Mouse (Mus musculus) spleen, postnatal 36 days (tissue): ENCODE data around the gene Fam185a.

Source experiments
- DNase-seq, 2 experiments: peaks; one replicate each; pipeline ENCODE4 v3.0.0; 2022; ENCODE audit warnings: low spot score in 2 of 2, mixed read lengths in 1 of 2

Fam185a gene

DNA sequence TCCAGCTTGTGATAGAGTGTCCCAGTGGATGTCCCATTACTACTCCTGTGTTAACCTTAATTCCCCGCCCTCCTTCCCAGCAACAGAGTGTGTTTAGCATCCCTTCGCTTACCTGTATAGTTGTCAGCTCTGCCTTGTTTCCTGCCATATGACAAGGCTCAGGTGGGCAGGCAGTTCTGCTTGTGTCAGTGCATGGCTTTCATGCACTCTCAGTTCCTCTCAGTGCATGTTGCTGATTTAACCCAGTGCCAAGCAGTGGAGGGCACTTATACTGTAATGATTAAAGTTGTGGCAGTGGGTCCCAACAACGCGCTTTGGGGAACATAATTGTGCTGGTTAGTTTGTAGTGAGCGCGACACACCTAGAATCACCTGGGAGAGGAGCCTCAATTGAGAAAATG, 1.9 kb downstream of the Fam185a start:
- DNase-seq, result peak; percentile 27 to 35

DNA sequence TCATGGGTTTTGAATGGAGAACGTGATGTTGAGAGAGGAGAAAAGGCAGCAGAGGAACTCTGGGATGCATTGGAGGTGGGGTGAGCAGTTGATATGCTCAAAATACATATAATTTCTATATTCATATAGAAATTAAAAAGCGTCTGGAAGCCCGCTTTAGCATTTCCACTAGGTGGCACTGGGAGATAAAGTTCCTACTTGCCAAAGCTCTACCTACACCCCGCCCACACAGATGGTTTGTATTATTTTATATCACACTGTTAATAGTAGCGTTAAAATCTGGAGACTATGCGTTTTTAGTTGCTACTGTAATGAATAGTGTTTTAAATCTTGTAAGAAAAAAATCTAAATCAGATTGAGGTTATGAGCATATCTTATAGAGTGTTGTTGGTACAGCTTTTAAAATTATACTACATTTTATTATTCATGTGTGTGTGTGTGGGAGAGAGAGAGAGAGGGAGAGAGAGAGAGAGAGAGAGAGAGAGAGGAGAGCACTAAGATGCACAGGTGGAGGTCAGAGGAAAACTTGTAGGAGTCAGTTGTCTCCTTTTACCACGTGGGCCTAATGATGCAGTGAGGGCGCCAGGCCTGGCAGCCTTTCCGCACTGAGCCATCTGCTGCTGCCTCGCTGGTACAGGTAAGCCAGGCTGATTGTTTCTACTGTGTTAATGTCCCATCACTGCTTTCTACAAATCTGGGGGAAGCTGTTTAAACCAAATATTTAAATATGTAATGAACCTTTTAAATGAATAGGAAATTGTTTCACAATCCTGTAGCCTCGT, 9.6 kb downstream of the Fam185a start:
- no peak for DNase-seq

DNA sequence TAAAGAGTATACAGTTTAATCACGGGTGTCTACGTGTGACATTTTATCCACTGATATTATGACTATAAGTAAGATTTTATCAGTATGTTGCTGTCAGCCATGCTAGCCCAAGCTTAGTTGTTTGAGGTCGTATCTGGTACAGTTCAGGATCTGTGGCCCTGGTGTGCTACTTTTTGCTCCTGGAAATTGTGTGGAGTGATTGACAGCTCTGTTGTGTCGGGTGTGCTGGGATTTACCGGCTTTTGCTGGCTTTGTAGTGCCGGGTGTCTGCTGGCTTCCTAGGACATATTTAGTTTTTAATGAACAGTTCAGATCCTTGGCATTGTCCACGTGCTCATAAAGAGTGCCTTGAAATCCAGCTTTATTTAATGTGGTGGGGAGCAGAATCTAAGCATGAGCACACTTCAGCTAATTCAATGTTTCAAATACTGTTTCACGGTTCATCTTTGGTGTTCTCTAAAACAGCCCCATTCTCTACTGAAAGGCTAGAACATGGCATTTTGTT, 11.8 kb downstream of the Fam185a start:
- DNase-seq, result no peak

DNA sequence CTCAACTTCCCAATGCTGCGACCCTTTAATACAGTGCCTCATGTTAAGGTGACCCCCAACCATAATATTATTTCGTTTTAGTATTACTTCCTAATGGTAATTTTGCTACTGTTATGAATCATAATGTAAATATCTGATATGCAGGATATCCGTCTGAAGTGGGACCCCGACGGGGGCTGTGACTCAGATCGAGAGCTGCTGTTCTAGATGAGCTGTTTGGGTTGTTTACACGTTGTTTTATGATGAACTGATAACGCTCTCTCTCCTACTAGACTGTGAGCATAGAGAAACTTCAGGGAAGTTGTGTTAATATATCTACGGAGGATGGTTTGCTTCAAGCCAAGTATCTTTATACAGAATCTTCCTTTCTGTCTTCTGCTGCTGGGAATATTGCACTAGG, 13.7 kb downstream of the Fam185a start:
- no peak for DNase-seq

DNA sequence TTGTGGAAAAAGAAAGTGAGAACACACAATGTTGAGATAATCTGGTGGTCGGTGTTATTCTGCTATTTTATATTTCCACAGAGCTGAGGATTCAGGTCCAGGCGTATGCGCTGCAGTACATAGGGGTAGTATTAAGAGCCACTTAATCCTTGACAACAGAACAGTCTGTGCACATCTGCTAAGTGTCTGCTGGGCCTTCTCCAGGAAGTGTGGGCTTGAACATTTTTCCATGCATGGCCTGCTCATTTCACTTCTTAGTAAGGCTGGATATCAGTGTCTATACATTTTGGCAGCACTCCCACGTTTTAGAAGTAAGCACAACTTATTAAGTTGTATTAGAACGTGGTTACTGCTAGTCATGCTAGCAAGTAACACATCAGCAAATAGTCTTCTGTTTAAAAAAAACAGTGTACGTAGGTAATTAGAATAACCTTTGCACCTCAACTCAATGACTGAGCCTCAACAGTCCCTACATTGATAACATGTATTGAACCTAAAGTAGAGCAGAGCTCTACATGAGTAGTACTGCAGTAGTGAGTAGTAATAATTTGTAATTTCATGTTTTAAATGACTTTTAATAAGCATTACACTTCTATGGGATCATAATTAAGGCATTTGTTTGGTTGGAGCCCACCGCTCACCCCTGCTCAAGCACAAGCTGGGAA, 14.8 kb downstream of the Fam185a start:
- no peak for DNase-seq

DNA sequence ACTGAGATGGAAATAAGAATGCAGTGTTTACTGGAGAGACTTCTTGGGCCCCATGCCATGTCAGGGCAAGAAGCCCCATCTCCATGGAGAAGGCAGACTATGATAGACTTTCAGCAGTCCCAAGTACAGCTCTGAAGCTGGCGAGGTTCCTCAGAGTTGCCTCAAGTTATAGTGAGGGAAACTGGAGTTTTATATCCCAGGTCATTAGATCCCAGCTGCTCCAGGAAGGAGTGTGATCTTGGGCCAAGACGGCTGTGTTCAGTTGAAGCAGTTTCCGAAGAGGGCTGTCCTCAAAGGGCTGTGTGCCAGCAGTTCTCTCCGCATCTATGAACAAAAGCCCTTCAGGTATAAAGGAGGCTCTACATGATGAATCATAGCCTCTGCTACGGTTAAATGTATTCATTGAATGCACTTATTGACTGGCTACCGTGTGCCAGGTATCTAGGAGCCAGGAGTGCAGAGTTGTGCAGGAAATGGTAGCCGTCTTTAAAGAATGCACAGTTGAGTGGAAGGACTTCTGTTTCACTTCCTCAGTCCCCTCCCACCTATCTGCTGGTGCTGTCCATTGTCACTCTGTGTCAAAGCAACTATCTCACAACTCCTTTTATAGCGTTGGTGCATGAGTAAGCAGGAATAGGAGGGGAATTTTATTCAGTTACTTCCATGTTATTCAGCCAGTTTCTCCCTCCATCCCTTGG, 16.2 kb downstream of the Fam185a start:
- DNase-seq, result peak; percentile 39 to 45

DNA sequence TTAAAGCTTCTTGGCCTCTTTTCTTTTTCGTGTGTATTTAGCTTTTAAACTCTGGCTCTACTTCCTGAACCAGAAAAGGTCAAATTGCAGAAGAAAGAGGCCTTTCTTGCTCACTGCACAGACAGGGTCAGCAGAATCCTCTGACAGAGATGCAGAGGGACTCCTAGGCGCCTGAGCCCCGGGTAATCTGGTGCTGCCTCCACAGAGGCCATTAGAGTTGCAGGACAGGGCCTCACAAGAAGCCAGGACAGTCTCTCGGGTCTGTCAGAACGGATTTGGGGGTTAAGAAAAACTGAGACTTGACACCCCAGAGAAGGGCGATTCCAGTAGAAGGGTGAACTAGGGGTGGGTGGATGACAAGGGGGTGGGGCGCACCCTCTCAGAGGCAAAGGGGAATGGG, 42.6 kb downstream of the Fam185a start:
- no peak for DNase-seq

DNA sequence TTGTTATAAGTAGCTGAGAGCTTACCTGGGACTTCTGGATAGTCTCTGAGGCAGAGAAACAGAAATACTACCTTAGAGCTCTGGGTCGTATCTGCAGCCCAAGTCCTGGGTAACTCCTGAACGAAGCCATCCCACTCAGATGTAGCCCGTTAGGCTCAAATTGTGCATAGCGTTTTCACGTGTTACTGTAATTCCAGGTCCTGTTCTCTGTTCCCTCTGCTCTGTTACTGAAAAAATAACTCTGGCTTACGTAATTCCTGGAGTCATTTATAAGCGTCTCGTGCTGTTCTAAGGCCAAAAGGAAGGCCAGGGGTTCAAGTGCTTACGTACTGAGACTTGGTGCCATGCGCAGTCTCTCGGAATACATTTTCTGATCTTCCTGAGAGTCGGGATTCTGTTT, 43.3 kb downstream of the Fam185a start:
- no peak for DNase-seq

DNA sequence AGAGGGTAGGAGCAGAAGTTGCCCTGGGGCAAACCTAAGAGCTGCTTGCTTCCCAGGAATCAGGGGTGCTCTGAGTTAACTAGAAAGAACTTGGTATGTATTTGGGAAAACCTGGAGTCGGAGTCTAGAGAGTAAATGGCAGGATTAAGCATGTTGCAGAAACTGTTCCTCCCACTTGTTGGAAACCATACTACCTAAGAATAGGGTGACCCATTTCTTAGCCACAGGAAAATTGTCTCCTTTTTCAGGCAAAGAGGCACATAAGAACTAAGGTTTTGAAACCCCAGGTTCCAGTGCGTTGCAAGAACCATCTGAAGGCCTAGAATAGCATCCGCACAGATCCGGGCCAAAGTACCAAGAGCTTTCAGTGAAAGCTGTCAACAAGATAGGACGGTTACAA, 53.7 kb downstream of the Fam185a start:
- DNase-seq, result no peak

DNA sequence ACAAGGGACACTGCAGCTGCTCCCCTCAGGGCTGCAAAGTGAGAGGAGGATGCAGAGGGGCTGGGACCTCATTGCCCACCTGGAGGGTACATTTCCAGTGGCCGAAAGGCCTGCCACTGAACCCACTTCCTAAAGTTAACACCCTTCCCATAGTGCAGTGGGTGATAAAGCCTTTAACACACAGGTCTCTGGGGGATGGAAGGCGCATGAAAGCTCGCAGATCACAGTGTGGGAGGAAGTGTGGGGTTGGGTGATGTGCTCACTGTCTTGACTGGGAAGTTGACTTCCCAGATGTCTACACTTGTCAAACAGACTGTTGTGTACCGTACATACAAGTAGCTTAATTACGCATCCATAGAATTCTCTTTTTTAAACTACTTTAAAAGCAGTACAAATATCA, 55.0 kb downstream of the Fam185a start:
- DNase-seq, result no peak

DNA sequence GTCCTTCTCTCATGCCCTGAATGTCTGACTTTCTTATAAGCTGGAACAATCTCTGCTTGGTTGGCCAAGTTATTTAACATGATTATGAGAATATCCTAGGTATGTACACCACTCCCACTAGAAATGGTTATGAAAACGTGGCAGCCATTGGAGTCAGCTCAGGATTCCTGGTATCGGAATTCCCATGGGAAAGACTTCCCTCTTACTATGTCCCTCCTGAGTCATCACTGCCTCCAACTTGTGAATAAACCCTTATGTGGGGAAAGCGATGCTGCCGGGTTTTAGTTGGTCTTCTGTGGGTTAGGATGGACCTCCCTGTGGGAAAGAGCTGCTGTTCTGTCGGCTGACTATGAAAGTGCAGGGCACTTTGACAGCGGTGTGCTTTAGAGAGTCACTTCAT, 56.8 kb downstream of the Fam185a start:
- no peak for DNase-seq

DNA sequence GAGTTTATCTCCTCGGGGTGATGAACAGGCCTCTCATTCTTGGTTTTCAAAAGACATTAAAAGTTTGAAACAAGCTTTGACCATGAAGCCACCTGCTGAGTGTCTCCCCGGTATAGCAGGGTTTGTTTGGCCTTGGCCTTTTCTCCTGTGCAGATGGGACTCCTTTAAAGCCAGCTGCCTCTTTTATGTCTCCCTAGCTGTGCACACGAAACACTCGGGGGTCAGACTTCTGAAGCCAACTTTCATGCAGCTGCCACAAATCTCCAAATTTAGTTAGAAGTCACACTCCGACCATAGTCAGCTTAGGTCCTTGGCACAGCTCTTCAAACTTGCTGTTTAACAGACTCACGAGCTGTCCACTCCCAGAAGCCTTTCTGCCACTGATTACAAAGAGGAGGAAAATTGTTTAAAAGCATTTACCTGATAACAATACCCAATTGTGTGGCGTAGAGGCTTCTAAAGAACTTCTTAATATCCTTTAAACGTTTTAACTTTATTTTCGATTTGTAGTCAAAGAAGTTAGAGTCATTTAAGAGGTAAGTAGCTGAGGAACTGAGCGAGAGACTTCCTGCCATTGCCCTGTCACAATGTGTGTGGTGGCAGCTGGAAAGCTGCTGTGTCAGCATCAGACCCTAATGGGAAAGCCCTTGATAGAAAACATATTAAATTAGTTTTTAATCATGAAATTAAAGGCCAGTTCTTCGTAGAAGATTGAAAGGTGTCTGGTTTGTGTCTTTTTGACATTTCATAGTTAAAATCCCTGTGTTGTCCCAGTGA, 57.9 kb downstream of the Fam185a start:
- DNase-seq, result no peak

DNA sequence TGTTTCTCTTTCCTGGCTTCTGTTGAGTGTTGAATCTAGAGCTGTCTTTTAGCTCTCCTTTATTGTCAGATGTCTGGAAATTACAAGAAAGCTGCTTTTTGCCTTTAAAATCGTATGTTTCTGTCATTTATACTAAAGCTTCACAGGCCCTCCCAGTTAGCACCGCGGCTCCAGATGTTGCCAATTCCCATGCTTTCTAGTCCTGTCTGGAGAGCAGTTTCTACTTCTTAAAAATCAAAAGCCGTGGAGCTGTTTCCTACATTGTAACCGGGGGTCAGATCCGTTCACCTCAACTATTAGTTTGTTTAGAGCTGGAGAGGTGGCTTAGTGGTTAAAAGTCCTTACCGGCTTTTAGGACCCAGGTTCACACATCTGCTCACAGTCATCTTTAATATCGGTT, 58.5 kb downstream of the Fam185a start:
- no peak for DNase-seq

DNA sequence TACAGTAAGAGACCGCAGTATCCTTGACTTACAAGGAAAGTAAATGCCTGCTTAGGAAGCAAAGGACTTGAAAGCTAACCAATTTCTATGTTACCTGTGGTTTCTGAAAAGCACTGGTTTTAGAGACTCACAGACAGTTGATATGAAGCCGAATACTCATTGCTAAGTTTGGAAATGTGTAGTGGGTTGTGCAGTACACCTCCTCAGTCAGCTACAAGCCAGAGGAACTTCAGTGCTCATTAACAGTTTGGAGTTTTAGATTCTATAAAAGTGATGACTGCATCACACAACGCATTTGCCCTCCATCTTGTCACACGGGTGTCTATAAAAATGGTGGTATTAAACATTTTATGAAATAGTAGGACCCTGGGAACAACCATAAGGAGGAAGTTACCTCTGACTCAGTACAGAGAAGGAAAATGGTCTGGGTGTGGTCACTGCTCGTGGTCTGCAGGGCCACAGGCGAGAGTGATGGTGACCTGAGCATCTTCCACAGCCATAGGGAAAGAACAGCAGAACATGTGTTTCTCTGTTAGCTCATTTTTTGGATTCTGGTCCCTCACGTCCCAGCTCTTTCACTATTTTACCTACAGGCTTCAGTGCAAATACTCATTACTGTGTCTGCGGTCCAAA, 60.6 kb downstream of the Fam185a start:
- no peak for DNase-seq

DNA sequence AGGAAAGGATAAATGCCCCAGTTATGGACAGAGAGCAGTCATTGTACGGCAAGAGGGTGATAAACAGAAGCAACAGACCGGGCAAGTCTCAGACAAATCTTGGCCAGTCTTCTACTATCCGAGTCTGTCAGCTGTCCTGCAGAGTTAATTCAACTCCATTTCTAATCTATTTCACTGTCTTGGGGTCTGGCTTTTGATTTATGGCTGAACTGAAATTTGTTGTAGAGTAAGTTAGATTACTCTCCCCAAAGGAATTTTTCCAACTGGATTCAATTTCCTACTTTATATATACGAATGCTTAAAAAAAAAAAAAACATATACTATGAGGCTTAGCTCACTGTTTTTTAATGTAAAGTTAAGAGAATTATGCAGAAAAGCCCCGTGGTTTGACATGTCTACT, 62.0 kb downstream of the Fam185a start:
- no peak for DNase-seq

DNA sequence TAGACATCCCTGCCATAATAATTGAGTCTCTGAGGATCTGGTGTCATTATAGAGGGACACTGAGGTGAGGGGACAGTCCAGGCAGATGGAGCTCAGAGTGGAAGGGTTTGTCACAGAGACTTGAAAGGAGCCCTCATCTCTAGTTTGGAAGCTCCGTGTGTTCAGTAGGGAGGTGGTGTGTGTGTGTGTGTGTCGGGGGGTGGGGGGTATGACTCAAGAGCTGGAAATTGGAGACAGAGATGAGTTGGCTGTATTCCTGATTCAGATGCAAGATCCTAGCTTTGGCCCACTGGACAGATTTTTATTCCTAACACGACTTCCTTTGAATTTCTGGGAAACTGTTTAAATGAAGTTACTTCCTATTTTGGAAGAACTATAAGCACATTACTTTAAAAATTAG, 62.5 kb downstream of the Fam185a start:
- DNase-seq, result no peak

DNA sequence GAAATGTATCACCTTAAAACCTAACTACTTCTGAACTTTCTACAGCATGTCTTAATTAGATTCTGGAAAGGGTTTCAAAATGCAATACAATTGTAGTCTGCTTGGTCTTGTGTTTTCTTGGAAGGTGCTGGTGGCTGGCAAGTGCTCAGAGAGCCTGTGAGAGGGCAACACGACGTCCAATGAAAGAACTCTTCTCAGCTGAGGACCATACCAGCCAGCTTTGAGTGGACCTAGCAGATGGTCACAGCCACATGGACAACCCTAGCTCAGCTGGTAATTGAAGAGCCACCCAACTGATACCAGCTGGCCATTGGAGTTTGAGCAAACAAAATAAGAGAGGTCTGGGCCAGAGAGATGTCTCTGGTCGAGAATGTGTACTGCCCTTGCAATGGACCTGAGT, 63.0 kb downstream of the Fam185a start:
- no peak for DNase-seq

DNA sequence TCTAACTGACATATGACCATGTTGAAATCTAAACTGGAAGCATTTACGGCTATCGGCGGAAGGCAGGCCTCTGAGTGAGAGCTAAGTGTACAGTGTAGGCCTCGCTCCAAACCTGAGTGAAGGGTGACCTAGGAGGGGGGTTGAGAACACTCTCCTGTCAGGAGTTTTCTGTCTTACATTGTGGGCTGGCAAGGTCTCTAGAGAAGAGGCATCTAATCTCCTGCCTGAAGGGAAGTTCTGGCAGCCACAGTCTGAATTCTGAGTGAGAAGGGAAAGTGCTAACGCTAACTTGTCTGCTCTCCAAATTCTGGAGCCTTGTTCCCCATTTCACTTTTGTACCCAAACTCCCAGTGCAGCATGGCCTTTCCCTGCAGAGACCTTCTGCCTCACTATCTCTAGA, 63.7 kb downstream of the Fam185a start:
- DNase-seq, result no peak

DNA sequence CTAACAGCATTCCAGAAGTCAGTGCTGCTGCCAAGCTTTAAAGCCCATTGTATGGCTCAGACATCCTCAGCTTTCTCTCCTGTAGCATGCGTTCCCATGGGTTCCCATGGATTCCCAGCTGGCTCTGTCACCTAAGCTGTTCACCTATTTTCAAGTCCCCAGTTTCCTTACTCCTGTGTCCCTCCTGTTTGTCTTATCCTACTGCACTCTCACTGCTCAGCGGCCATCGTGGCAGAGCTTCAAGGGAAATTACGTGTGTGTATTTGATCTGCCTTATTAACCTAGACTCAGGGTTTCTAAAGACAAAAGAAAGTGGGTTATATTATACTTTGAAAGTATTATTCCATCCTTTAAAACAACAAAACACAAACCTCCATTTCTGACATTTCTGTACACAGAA, 64.4 kb downstream of the Fam185a start:
- DNase-seq, result no peak

DNA sequence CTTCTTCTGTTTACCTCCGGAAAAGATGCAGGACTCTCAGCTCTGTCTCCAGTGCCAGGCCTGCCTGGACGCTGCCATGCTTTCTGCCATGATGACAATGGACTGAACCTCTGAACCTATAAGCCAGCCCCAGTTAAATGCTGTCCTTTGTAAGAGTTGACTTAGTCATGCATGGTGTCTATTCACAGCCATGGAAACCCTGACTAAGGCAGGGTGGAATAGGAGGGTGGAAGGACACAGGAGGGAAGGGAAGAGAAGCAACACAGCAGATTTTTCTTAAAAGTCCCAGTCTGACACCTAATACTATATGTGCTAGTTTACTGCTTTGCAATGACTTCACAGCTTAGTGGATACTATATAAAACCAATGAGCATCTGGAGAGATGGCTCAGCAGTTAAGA, 66.7 kb downstream of the Fam185a start:
- no peak for DNase-seq

DNA sequence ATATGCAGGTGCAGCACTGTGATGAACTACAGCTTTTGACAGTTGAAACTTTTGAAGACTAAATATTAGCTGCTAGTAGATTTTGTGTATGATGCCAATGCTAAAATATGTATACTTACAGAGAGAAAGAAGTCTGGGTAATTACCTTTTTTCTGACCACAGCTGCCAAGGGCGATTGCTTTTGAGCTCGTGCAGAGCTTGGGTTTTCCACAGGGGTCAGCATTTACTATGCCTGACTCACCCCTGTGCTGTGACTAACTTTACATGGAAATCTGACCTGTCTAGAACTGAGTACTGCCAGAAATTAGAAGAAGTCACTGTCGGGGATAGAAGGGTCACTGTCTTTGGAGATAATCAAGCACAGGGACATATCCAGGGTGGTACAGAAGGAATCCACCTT, 67.5 kb downstream of the Fam185a start:
- DNase-seq, result no peak
